ENCODE assay signal across 23 mouse cellular contexts in the genomic region with DNA sequence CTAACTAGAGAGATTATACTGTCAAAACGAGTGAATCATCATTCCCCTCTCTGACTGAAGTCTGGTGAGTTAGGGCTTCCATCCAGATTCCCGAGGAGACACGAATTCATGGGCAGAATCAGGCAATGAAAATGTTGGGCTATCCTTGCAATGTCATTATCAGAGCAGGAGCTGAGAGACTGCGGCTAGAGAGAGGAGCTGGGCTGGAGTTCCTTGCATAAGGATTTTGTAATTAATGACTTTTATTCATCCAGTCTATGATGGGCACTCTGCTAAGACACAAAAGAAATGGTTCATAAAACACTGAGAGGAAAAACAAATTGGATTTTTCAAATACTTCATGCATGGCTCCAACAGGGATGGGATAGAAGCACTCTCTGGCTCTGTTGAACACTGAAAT.
"Had no signal": no experiment of that assay in that cellular context is flagged by ENCODE, and none has a peak within 500 bp of the region (broad histone marks: within the 10 kb centered on the region; RNA-seq: fewer than 3 reads in every experiment).

No protein-coding gene starts in this region.

- DNase-seq: gastrocnemius, adult 2 months; gastrocnemius, postnatal 14 days; gastrocnemius, postnatal 36 days; heart, adult 11 months; heart, adult 2 months; heart, postnatal 14 days; heart, postnatal 36 days; kidney, adult 11 months; kidney, adult 2 months; kidney, adult 9 months; kidney, postnatal 14 days; kidney, postnatal 4 days; liver; liver, embryonic 13.5 days had no signal

- H3K27me3 ChIP-seq: heart, embryonic 13.5 days; heart, embryonic 15.5 days; hindbrain, embryonic 13.5 days; hindbrain, embryonic 15.5 days; kidney, embryonic 15.5 days; limb, embryonic 12.5 days; liver, embryonic 13.5 days; liver, embryonic 15.5 days had no signal

- ATAC-seq: hindbrain, postnatal 0 days; intestine, embryonic 16.5 days had no signal
